Mouse (Mus musculus): ENCODE data around the gene 1810062G17Rik. TPM values are rescaled to one million over a fixed set of nuclear protein-coding genes. Genes with fewer than 3 reads are reported as not detected.

The 1810062G17Rik gene
- polyA plus RNA-seq, 1 experiment from 2014 or later: 0.22 TPM

- Histone ChIP-seq H3K27ac (replicated peaks) (no peak overlapping the region), H3K27me3 (no peaks in the 10 kb centered on the region), H3K4me1 (replicated peaks) (no peaks in the 10 kb centered on the region), H3K9ac (no peak overlapping the region), H3K4me2 (no peak overlapping the region), H3K4me3 (no peak overlapping the region), H3K9me3 (no peaks in the 10 kb centered on the region), H3K36me3 (no peaks in the 10 kb centered on the region)
- ATAC-seq (ENCODE audit: low FRiP score, low read depth): no peak
- WGBS: 87% methylated on average over 7 of the region's 7 CpGs
Measured at GRCm38 (mm10) chr3:36460717-36461116, 15.0 kb upstream of the 1810062G17Rik start.

- Histone ChIP-seq H3K4me3 (no peak overlapping the region), H3K4me2 (no peak overlapping the region), H3K27ac (replicated peaks) (no peak overlapping the region), H3K9me3 (no peaks in the 10 kb centered on the region), H3K27me3 (no peaks in the 10 kb centered on the region), H3K36me3 (no peaks in the 10 kb centered on the region), H3K4me1 (replicated peaks) (no peaks in the 10 kb centered on the region), H3K9ac (no peak overlapping the region)
- 86% methylated on average over 5 of the region's 5 CpGs for WGBS
- ATAC-seq (ENCODE audit: low FRiP score, low read depth): no peak
Measured at GRCm38 (mm10) chr3:36461819-36462218, 13.9 kb upstream of the 1810062G17Rik start.

- Histone ChIP-seq H3K4me3 (no peak overlapping the region), H3K4me2 (no peak overlapping the region), H3K27me3 (no peaks in the 10 kb centered on the region), H3K9ac (no peak overlapping the region), H3K36me3 (no peaks in the 10 kb centered on the region), H3K4me1 (replicated peaks) (no peaks in the 10 kb centered on the region), H3K27ac (replicated peaks) (no peak overlapping the region), H3K9me3 (no peaks in the 10 kb centered on the region)
- ATAC-seq (ENCODE audit: low FRiP score, low read depth): no peak
- WGBS: 52% methylated on average over 1 of the region's 1 CpGs
Measured at GRCm38 (mm10) chr3:36462348-36462747, 13.4 kb upstream of the 1810062G17Rik start.

- WGBS: 66% methylated on average over 7 of the region's 7 CpGs
- H3K36me3 ChIP-seq: no peaks in the 10 kb centered on the region
- no peak overlapping the region for H3K27ac ChIP-seq (replicated peaks)
- no peaks in the 10 kb centered on the region for H3K27me3 ChIP-seq
- no peak overlapping the region for H3K9ac ChIP-seq
- no peak for ATAC-seq (ENCODE audit: low FRiP score, low read depth)
- H3K4me2 ChIP-seq: no peak overlapping the region
- H3K4me3 ChIP-seq: no peak overlapping the region
- H3K9me3 ChIP-seq: no peaks in the 10 kb centered on the region
- no peaks in the 10 kb centered on the region for H3K4me1 ChIP-seq (replicated peaks)
Measured at GRCm38 (mm10) chr3:36465538-36465937, 10.2 kb upstream of the 1810062G17Rik start.

GRCm38 (mm10) chr3:36467632-36468031 is 8.1 kb upstream of the 1810062G17Rik start:
- Histone ChIP-seq H3K9ac (no peak overlapping the region), H3K4me1 (replicated peaks) (no peaks in the 10 kb centered on the region), H3K9me3 (no peaks in the 10 kb centered on the region), H3K4me3 (no peak overlapping the region), H3K27ac (replicated peaks) (no peak overlapping the region), H3K4me2 (no peak overlapping the region), H3K36me3 (no peaks in the 10 kb centered on the region), H3K27me3 (no peaks in the 10 kb centered on the region)
- no peak for ATAC-seq (ENCODE audit: low FRiP score, low read depth)
- 93% methylated on average over 7 of the region's 7 CpGs for WGBS

DNA sequence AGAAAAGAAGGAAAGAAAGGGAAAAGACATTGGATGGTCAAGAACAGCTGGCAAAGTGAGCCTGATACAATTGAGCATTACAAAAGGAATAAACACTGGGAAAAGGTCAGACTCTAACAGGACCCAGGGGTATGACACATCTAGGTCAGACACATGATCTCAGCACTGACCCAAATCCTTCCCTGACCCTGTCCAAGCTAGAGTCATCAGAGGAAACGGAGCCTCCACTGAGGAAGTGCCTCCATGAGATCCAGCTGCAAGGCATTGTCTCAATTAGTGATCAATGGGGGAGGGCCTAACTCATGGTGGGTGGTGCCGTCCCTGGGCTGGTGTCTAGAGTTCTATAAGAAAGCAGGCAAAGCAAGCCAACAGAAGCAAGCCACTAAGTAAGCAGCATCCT is 6.9 kb upstream of the 1810062G17Rik start:
- Histone ChIP-seq H3K36me3 (no peaks in the 10 kb centered on the region), H3K27ac (replicated peaks) (no peak overlapping the region), H3K4me3 (no peak overlapping the region), H3K27me3 (no peaks in the 10 kb centered on the region), H3K9me3 (no peaks in the 10 kb centered on the region), H3K9ac (no peak overlapping the region), H3K4me2 (no peak overlapping the region), H3K4me1 (replicated peaks) (no peaks in the 10 kb centered on the region)
- WGBS: 65% methylated on average over 2 of the region's 2 CpGs
- ATAC-seq (ENCODE audit: low FRiP score, low read depth): no peak

GRCm38 (mm10) chr3:36471856-36472255 is 3.9 kb upstream of the 1810062G17Rik start:
- no peaks in the 10 kb centered on the region for H3K27me3 ChIP-seq
- ATAC-seq (ENCODE audit: low FRiP score, low read depth): no peak
- WGBS: 75% methylated on average over 4 of the region's 4 CpGs

DNA sequence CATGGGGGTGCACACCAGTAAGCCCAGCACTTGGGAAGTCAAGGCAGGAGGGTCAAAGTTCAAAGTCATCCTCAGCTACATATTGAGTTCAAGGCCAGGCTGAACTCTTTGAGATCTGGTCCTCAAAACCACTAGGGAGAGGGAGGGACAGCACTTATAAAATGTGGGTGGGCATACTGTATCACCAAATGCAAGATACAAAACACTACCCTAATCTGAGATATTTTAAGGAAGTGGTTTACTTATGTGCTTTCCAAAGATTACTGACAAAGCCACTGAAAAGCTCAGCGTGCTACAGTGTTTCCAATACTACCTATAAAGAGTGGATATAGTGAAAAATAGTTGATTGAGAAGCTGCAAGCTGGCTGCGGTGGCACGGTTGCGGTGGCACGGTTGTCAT is 2.5 kb upstream of the 1810062G17Rik start:
- ATAC-seq (ENCODE audit: low FRiP score, low read depth): no peak
- no peak overlapping the region for H3K27ac ChIP-seq (replicated peaks)
- H3K36me3 ChIP-seq: no peaks in the 10 kb centered on the region
- no peaks in the 10 kb centered on the region for H3K9me3 ChIP-seq
- peaks cover 11% of the 10 kb centered on the region for H3K4me1 ChIP-seq (replicated peaks)
- no peaks in the 10 kb centered on the region for H3K27me3 ChIP-seq
- H3K9ac ChIP-seq: no peak overlapping the region
- no peak overlapping the region for H3K4me3 ChIP-seq
- WGBS: 97% methylated on average over 5 of the region's 5 CpGs
- H3K4me2 ChIP-seq: no peak overlapping the region

More at GRCm38 (mm10) chr3:36471856-36472255, 3.9 kb upstream of the 1810062G17Rik start:
- no peak overlapping the region for H3K27ac ChIP-seq (replicated peaks)
- H3K4me1 ChIP-seq (replicated peaks): peaks cover 11% of the 10 kb centered on the region
- no peaks in the 10 kb centered on the region for H3K9me3 ChIP-seq
- no peak overlapping the region for H3K4me3 ChIP-seq
- H3K36me3 ChIP-seq: no peaks in the 10 kb centered on the region
- no peak overlapping the region for H3K9ac ChIP-seq
- H3K4me2 ChIP-seq: no peak overlapping the region

DNA sequence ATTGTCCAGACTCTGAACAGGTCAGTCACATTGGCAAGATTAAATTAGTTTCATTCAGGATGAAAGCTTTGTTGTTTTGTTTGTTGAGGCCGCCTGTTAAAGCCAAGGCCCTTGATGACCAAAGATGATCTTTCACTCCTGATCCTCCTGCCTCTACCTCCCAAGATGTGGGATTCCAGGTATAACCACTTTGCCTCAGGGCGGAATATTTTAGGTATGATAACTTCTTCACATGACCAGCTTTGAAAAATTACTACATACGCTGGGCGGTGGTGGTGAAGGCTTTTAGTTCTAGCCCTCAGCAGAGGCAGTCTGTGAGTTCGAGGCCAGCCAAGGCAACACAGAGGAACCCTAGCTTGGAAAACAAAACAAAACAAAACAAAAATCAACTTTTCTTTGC is 1.3 kb upstream of the 1810062G17Rik start:
- peak overlapping the region; percentile 95 for H3K4me2 ChIP-seq
- H3K4me3 ChIP-seq: peak overlapping the region; percentile 54
- no peak for ATAC-seq (ENCODE audit: low FRiP score, low read depth)
- no peaks in the 10 kb centered on the region for H3K9me3 ChIP-seq
- H3K27ac ChIP-seq (replicated peaks): no peak overlapping the region
- H3K9ac ChIP-seq: no peak overlapping the region
- WGBS: 76% methylated on average over 5 of the region's 5 CpGs
- H3K4me1 ChIP-seq (replicated peaks): peaks cover 11% of the 10 kb centered on the region
- H3K36me3 ChIP-seq: no peaks in the 10 kb centered on the region
- no peaks in the 10 kb centered on the region for H3K27me3 ChIP-seq

DNA sequence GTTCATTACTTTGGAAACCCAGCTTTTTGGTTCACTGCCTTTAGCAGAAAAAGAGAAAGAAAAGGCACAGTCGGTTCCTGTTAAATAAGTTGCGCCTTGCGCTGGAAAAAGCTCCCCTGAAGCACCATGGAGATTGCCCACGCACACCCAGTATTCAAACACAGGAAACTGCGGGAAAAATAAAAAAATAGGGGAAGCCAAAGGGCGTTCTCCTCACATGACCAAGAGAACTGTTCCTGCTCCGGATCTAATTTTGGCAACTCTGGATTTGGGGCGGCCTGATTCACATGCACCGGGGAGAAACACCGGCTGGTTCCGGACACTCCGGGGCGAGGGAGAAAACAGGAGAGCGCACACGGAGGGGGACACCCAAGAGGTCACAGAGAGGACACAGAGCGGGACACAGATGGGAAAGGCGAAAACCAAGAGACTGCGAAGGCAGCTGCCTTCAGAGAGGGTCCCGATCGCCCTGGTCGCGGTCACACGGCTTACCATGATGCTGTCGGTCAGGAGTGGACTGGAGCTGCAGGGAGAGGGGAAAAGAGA is 726 bp upstream of the 1810062G17Rik start:
- no peak for ATAC-seq (ENCODE audit: low FRiP score, low read depth)
- H3K36me3 ChIP-seq: no peaks in the 10 kb centered on the region
- peak overlapping the region; percentile 48 for H3K9ac ChIP-seq
- H3K4me2 ChIP-seq: peak overlapping the region; percentile 95
- H3K9me3 ChIP-seq: no peaks in the 10 kb centered on the region
- peaks cover 11% of the 10 kb centered on the region for H3K4me1 ChIP-seq (replicated peaks)
- H3K4me3 ChIP-seq: peak overlapping the region; percentile 54
- H3K27me3 ChIP-seq: no peaks in the 10 kb centered on the region
- H3K27ac ChIP-seq (replicated peaks): peak overlapping the region; percentile 62
- WGBS: 3% methylated on average over 24 of the region's 24 CpGs

DNA sequence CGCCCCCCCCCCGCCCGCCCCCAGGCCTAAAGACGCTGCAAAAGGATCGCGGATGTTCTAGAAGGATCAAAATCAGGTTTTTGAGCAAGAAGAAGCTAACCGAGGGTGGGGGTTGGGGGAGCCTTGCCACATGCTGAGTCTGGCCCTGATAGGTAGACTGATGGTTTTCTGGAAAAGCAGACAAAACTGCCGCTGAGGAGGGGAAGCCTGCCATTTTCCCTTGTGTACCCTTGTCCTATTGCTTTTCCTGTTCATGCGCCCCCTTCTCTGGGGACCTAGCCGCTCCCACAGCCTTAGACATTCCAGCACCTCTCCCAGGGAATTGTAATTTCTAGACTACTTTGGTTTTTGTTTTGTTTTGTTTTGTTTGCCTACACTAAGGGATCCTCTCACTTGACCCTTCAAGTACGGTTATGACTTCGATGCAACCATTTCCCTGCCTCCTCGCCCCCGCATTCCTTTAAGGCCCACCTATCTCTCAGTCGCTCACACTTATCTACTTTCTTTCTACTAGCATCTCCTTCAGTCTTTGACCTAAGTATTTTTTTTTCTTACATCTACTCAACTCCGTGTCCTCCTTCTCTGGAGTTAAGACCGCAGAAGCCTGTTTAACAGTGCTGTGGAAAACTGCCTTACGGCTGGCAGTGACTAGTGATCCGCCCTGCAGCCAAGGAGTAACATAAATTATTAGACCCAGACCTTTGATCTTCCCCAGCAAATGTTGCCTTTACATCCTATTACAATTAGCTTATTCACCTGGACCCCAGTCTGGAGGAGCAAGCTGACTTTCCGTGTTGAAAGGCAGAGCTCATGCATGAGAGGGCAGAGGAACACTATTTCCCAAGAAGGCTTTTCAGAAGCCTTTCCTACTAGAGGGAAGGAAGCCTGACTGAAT is 771 bp downstream of the 1810062G17Rik start:
- WGBS: 38% methylated on average over 20 of the region's 20 CpGs
- no peak for ATAC-seq (ENCODE audit: low FRiP score, low read depth)
- H3K36me3 ChIP-seq: no peaks in the 10 kb centered on the region
- peak overlapping the region; percentile 48 for H3K9ac ChIP-seq
- H3K4me3 ChIP-seq: peak overlapping the region; percentile 54
- peaks cover 11% of the 10 kb centered on the region for H3K4me1 ChIP-seq (replicated peaks)
- 0 out of 2 replicates have a peak overlapping the region, but pooled peaks have one; percentile 25 for H3K27ac ChIP-seq (replicated peaks)
- no peaks in the 10 kb centered on the region for H3K9me3 ChIP-seq
- no peaks in the 10 kb centered on the region for H3K27me3 ChIP-seq
- peak overlapping the region; percentile 95 for H3K4me2 ChIP-seq

- peaks cover 17% of the 10 kb centered on the region for H3K4me1 ChIP-seq (replicated peaks)
- WGBS: 66% methylated on average over 8 of the region's 8 CpGs
- no peak overlapping the region for H3K4me3 ChIP-seq
- H3K4me2 ChIP-seq: no peak overlapping the region
- no peak overlapping the region for H3K27ac ChIP-seq (replicated peaks)
- H3K9ac ChIP-seq: no peak overlapping the region
- no peaks in the 10 kb centered on the region for H3K9me3 ChIP-seq
- no peaks in the 10 kb centered on the region for H3K27me3 ChIP-seq
- no peaks in the 10 kb centered on the region for H3K36me3 ChIP-seq
- ATAC-seq (ENCODE audit: low FRiP score, low read depth): no peak
Measured at GRCm38 (mm10) chr3:36478776-36479175, 3.0 kb downstream of the 1810062G17Rik start.

Measured in hindbrain, embryonic 15.5 days (tissue).